Mouse (Mus musculus) heart, postnatal 4 days (tissue): ENCODE results near the gene Cyp2a22. TPM values are rescaled to one million over a fixed set of nuclear protein-coding genes. Genes with fewer than 3 reads are reported as not detected.
"Not testable (repeated sequence)": the region's sequence is repeated elsewhere in the genome, so short reads cannot be mapped to it uniquely, and the experiment has no call there.

Experiments used
- DNase-seq: peaks from one replicate; pipeline ENCODE4 v3.0.0; 2021
- total RNA-seq, 2 experiments: library from RNA; stranded (reverse); gene quantifications; 2 replicates each; pipeline ENCODE4 v1.2.3; 2021

Cyp2a22 gene
- not detected for total RNA-seq

- no peak for DNase-seq
Measured at GRCm38 (mm10) chr7:26939262-26939661, at the start of gene Cyp2a22. Gene Cyp2a22 (minus strand): TSS chr7:26939384.

DNA sequence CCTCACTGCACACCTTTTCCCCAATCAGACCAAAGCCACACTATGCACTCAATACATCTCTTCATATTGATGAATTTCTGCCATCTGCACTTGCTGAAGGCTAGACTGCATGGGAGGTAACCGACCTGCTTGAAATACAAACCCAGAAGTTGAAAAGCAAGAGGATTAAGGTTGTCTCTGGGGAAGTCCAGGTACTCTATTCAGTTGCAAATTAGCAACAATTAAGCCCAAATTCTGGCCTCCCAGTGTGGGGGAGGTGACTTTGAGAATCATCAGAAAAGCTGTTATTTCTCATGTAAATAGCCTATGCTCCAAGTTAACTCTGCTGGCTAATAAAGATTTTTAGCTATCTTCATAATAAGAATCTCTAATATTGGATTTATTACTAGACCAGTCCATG is 44.0 kb upstream of the Cyp2a22 start:
- not testable (repeated sequence) for DNase-seq

GRCm38 (mm10) chr7:26982551-26982950 is 43.4 kb upstream of the Cyp2a22 start:
- no peak for DNase-seq

DNA sequence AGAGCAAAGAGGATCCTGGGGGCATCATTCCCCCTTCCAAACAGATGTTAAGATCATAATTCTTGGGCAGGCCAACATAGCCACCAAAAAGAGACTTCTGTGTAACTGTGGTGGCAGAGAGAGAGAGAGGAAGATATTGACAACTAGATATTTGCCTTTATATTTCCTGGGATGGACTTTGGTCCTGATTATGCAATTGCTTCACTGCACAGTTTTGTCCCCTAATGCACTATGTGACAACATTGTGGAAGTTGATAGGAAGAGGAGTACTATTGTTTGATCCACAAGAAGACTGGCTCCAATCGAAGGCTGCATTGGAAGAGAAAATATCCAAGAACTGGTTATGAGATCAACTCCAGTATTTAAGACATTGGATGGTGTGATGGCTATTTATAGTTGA is 42.8 kb upstream of the Cyp2a22 start:
- DNase-seq = not testable (repeated sequence)

DNA sequence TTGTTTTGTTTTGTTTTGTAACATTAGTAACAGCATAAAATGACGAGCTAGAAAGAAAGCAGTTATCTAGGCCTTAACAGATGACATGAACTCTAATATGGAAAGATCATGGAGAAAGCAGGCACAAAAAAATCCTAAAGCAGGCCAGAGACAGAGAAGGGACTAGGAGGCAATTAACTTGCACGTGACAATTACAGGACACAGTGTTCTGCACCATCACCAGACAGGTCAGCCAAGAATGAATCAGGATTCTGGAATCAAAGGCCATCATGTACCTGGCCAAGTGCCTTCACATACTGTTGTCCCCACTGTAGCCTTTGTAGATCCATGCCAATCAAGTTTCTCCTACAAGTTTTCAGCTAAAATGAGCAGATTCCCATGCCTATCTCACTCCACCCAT is 42.3 kb upstream of the Cyp2a22 start:
- not testable (repeated sequence) for DNase-seq

DNA sequence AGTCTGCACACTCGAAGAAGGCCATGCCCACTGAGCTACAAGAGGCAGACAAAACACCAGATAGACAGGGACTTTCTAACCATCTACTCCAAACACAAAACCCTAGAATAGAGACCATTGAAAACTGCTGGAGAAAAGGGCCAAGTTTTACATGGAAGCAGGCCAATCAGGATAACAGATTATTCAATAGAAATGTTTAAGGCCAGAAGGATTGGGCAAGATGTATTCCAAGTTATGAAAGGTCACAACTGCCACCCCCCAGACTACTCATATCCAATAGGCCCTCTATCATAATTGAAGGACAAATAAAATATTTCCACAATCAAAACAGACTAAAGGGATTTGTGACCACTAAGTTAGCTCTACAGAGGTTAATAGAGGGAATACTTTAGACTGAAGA is 23.2 kb upstream of the Cyp2a22 start:
- not testable (repeated sequence) for DNase-seq

DNA sequence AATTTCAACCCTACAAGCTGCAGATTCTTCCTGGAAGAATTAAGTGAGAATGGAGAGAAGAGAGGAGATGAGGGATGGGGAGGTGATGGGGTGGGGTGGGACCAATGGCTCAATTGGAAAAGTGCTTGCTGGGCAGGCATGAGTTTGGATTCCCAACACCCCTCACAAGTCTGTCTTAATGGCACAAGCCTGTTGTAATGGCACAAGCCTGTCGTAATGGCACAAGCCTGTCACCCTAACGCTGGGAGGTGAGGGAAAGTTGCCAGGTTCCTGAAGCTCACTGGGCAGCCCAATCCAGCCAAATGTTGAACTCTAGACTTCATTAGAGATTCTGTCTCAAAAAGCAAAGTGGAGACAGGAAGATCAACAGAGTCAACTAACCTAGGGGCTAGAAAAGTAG is 14.1 kb upstream of the Cyp2a22 start:
- DNase-seq = not testable (repeated sequence)

- not testable (repeated sequence) for DNase-seq
Measured at GRCm38 (mm10) chr7:26952671-26953070, 13.5 kb upstream of the Cyp2a22 start.

DNA sequence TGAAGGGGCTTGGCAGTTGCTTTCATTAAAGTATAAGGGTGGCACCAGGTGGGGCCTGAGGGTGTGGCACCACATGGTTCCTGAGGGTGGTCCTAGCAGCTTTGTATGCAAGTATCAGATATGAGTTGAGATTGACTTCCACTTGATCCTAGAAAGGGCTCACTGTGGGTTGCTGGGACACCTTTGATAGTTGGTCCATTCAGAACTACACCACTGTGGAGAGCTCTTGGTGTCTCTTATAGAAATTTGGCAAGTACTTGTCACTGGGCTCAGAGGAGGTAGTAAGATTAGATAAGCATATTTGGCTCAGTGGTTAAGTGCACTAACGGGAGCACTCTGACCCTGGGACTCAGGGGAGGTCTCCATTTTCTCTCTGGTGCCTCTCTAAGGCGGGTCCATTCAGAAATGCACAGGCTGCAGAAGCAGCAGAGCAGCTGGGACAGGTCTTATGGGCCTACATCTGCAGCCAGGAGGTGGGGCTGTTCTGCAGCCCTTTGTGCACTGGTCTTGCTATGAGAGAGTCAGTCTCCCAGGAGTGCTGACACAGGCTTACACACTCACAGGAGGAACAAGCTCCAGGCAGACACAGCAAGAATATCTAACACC is 2.2 kb upstream of the Cyp2a22 start:
- not testable (repeated sequence) for DNase-seq

- DNase-seq = not testable (repeated sequence)
Measured at GRCm38 (mm10) chr7:26917114-26917513, 22.1 kb downstream of the Cyp2a22 start.

Other genes starting within 250 kb of the Cyp2a22 start
- not detected for gene Cyp2b19, start 182.2 kb downstream of the Cyp2a22 start, total RNA-seq
- gene Cyp2g1, start 130.5 kb downstream of the Cyp2a22 start, total RNA-seq = not detected
- not detected for gene Cyp2a5, start 104.1 kb downstream of the Cyp2a22 start, total RNA-seq
- gene Cyp2a12, start 89.7 kb upstream of the Cyp2a22 start, total RNA-seq = not detected
- not detected for gene Cyp2f2, start 180.5 kb upstream of the Cyp2a22 start, total RNA-seq
- not detected for gene Cyp2t4, start 214.3 kb upstream of the Cyp2a22 start, total RNA-seq
- 10 to 100 TPM; 57.0 to 59.0 TPM for gene Egln2, start 227.4 kb upstream of the Cyp2a22 start, total RNA-seq
- gene Rab4b, start 239.5 kb upstream of the Cyp2a22 start, total RNA-seq = 10 to 100 TPM; 24.7 to 27.8 TPM
- gene Gm21983, start 241.7 kb upstream of the Cyp2a22 start, total RNA-seq = not detected
- gene Mia, start 241.8 kb upstream of the Cyp2a22 start, total RNA-seq = not detected